Mouse (Mus musculus): ENCODE data around the gene Cep72.
"Not testable (repeated sequence)": the region's sequence is repeated elsewhere in the genome, so short reads cannot be mapped to it uniquely, and the experiment has no call there.

The Cep72 gene

DNA sequence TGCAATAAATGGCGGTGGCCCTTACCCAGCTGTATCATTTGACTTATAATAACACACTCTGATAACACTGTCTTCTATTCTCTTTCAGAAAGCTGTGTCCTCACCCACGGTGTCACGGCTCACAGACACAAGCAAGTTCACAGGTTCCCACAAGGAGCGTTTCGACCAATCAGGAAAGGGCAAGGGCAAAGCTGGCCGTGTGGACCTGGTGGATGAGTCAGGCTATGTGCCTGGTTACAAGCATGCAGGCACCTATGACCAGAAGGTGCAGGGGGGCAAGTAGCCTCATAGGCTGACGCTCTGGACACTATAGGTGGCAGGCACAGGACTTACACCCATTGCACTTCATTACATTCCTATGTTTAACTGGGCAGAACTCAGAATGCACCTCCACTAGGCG lies 31.0 kb downstream of the Cep72 start:
- DNase-seq (ENCODE audit: extremely low spot score, low read depth, low spot score): no peak

DNA sequence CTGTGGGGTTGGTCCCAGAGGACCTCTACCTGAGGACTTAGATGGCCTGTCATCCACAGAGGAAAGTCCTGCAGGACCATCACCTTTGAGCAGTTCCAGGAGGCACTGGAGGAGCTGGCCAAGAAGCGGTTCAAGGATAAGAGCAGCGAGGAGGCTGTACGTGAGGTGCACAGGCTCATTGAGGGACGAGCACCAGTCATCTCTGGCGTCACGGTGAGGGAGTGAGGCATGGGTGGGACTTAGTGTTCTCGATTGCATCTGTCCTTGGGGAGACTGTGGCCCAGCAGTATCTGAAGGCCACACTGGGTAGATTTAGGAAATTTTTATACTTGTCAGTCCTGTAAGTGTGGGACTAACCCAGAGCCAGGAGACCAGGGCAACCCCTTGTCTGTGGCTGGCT lies 31.4 kb downstream of the Cep72 start:
- DNase-seq (ENCODE audit: extremely low spot score, low read depth, low spot score): no peak

DNA sequence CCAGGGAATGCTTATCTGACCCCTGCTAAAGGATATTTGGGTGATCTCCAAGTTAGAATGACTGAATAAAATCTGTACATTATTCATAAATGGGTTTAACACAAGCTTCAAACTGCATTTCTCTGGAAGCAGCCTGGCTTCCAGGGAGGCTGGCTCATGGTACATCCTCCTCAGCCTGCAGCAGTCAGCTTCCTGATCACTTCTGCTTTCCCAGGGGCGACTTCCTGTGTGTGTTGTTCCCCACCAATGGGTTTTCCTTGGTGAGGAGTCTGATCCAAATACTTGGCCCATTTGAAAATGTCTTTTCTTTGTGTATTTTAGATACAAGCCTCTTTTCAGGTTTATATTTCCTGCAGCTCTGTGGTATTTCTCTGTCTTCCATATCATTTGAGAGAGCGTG lies 33.1 kb downstream of the Cep72 start:
- DNase-seq (ENCODE audit: extremely low spot score, low read depth, low spot score): no peak

DNA sequence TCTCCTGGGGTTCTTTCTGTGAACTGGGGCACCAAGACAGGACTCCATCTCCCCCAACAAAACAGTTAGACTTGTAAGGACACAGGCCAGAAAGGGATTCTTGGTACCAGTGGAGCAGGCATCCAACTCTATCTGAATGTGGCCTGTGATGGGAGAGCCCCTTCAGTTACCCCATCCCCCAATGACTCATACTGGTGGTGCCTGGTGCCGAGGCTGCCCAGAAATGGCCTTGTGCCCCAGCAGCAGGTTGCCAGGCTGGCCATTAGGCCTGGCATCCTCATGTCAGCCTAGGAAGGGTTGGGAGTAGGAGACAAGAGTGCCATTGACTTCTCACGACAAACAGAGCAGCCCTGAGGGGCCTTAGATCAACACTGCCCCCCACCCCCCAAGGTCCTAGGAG lies 34.0 kb downstream of the Cep72 start:
- DNase-seq (ENCODE audit: extremely low spot score, low read depth, low spot score): no peak

DNA sequence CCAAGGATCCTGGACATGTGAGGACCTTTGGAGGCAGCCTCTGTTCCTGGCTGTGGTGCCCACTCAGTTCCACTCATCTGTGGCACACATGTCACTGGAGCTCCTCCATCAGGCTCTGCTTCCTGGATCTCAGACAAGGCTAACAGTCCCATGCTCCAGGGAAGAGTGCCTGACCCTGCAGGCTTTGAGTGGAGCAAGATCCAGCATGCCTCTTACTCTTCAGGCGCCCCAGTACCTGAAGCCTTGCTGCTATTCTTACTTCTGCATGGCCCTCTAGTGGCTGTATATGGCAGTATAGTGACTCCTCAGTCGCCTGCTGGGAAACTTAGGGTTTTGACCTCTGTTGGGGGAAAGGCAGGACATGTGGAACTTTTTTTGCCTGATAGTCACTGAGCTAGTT lies 35.9 kb downstream of the Cep72 start:
- DNase-seq (ENCODE audit: extremely low spot score, low read depth, low spot score): no peak

DNA sequence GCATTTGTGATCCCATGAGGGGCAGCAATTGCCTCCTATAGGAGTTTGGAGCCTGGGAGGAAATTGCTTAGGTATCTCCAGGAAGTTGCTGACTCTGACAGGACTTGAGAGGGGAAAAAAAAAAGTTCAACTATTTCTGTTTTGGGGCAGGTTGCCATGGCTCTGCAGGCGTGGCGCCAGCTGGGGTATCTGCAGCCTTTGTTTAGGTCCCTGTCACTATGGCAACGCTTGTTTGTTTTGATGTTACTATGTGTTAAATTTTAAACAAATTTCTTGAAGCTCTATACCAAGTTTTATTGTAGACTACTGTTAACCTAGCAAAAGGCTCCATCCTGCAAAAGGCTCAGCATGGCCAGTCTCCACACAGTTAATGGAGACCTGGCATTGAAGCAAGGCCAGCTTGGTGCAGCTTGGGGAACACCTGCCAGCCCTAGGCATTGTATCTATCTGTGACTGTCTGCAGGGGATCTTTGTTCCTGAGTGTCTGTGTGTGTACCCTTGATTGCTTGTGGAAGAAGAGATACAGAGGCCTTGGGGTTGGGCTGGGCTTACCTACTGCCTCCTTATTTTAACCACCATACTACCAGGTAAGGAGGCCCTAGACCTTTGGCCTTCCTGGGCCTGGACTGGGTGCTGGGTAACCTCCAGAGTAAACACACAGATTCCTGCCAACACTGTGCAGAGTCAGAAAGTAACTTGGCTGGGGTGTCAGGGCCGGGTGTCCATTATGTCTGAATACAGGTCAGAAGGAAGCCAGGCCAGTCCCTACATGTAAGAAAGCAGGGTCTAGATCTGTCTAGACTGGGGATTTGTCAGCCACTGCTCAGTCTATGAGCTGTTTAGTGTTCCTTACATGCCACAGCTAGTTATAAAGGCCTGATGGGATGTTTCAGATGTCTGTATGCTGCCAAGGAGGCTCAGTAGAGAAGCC lies 36.7 kb downstream of the Cep72 start:
- no peak for DNase-seq (ENCODE audit: extremely low spot score, low read depth, low spot score)

DNA sequence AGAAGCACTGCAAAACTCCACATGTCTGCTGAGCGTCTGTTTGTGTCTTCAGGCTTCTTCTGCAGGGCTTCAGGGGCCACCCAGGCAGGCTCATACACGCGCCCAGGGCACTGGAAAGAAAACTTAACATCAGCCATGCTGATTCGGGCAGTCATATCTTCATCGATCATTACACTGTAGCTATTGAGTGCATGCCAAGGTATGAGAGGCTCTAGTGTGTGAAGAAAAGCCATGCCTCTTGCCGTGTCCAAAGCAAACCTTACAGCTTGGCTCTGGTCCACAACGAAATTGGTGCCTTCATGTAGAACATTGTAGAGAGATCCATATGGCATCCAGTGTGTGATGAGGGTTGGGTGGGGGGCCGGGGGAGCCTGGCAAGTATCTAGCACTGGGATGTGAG lies 43.1 kb downstream of the Cep72 start:
- not testable (repeated sequence) for DNase-seq (ENCODE audit: extremely low spot score, low read depth, low spot score)

DNA sequence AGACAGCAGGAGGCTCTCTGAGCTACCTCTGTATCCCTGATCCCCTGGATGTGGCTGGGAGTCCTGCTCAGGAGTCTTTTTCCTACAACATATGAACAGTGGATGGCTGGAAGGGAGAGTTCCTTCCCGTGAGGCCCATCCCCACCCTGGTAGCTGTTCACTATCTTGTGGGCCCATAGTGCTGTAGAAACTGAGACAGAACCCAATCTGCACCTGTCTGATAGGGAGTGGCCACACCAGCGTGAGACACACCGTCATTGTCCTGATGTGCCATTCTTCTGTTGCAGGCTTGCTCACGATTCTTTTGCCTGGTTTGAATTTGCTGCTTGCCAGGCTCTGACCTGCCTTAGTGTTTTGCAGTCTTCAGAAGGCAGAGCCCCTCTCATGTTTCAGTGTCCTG lies 44.7 kb downstream of the Cep72 start:
- DNase-seq (ENCODE audit: extremely low spot score, low read depth, low spot score): no peak

DNA sequence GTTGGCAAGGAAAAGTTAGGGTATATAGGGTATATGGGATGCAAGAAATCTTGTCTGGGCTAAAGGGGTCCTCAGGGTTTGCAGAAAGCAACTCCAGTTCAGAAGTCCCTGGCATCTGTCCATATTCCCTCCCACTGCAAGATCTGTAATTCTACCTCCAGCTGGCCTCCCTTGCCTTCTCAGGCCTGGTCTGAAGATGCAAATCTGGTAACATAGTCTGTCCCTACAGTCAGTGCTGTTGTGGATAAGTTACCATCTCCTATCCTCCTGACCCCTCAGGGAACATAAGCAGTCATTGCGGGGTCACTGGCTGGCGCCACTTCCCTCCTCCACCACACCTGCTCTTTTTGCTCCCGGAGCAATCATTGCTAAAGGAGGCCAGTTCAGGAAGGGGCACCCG lies 46.2 kb downstream of the Cep72 start:
- no peak for DNase-seq (ENCODE audit: extremely low spot score, low read depth, low spot score)

DNA sequence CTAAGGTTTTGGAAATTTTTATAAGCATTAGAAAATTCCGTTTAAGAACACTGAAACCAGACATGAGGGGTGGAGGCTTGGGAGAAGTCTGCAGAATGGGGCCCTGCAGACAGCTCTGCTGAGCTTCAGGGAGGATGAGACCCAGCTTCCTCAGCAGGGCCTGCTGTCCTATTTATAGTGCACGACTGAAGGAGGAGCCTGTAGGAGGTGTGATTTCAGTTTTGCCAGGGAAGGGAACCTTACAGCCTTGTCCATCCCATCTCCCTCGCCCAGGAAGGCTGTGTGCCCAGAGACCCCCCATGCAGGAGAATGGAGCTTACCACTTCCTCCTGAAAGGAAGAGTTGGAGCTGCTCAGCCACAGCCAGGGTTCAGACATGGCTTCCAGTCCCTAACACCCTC lies 51.4 kb downstream of the Cep72 start:
- DNase-seq (ENCODE audit: extremely low spot score, low read depth, low spot score): no peak

DNA sequence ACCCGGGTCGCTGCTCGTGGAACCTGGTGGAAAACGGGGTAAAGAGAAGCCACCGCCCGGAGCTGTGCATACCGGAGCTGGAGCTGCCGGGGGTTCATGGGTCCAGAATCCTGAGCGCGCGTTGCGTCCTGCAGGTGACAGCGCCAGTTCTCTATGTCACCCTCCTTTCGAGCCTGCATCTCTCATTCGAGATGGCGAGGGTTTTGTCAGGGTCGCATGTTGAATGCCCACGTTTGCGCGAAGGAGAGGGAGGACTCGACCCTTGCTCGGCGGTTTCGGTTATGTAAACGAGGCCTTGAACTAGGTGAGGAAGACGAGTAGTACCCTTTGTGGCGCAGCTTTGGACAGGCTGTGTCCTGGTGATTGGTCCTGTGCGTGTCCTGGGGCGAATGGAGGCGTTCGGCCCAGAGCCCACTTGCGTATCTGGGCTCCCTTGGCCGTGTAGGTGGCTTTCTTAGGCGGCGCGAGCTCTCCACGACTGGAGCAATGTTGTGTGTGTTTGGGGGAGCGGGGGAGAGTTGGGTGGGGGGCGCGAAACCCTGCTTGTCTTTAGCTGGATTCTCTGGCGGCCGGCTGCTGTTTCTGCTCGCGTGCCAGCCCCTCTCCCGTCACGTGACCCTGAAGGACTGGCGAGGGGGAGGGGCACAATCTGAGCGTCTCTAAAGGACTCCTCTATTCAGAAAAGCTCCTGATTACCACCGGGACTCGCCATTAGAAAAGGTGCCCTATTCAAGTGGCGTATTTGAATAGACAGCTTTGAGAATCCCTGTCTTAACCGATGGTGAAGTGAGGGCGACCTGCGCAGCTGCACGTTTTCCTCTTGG lies 52.1 kb downstream of the Cep72 start:
- no peak for DNase-seq (ENCODE audit: extremely low spot score, low read depth, low spot score)

DNA sequence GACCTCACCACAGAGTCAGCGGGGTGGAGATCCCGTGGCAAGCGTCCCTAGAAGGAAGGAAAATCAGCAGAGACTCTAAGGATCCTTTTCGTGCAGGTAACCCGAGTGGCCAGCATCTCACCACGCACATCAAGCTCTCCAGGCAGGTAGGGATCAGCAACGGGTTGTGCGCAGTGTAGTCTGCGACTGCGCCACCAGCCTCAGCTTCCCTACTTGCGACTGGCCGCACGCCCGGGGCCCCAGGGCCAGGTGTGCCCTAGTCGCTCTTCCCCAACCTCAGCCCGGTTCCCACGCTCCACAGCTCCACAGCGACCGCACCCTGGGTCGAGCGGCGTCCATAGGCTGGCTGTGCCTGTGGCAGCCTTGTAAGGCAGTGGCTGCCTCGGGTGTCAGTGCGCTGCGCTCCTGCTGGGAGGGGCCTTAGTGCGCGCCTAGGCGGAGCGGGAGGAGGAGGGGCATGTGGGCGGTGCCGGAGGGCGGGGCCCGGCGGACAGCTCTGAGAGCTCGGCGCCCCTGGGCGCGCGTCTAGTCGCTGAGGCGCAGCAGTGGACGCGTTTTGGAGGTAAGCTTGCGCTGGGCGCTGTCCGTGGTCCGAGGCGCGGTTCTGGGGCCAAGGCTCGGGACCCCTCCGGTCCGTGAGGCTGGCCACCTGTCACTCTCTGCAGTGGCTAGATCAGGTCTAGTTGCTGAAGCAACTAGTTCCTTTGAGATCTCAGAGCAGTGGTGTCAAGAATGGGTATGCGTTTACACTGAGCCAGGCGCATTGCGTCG lies 53.0 kb downstream of the Cep72 start, which contains the start of gene Tppp:
TSS of gene Tppp (plus strand) at position 460 of the 771 bp plus-strand sequence.
- peak; percentile 46 for DNase-seq (ENCODE audit: extremely low spot score, low read depth, low spot score)

DNA sequence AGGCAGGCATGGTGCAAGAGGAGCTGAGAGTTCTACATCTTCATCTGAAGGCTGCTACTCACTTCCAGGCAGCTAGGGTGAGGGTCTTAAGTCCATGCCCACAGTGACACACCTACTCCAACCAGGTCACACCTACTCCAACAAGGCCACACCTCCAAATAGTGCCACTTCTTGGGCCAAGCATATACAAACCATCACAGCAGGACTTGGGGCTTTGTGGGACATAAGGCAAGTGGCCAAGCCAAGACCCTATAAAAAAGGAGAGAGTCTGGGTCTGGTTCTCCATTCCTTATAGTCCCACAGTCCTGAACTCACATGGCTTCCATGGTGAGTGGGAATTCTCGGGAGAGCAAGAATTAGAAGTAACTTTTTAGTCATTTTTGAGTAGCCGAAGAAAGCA lies 53.9 kb downstream of the Cep72 start:
- not testable (repeated sequence) for DNase-seq (ENCODE audit: extremely low spot score, low read depth, low spot score)

DNA sequence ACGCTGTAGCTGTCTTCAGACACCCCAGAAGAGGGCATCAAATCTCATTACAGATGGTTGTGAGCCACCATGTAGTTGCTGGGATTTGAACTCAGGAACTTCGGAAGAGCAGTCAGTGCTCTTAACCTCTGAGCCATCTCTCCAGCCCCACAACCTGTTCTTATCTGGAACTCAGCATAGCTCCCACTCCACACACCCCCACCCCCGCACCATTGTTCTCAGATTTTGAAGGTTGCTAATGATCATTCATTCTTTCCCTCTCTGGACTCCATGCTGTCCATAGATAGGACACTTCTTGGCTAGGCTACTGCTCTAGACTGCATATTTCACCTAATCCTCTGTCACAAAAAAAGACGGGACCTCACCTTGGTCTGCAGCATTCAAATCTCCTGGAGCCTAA lies 55.2 kb downstream of the Cep72 start:
- not testable (repeated sequence) for DNase-seq (ENCODE audit: extremely low spot score, low read depth, low spot score)

DNA sequence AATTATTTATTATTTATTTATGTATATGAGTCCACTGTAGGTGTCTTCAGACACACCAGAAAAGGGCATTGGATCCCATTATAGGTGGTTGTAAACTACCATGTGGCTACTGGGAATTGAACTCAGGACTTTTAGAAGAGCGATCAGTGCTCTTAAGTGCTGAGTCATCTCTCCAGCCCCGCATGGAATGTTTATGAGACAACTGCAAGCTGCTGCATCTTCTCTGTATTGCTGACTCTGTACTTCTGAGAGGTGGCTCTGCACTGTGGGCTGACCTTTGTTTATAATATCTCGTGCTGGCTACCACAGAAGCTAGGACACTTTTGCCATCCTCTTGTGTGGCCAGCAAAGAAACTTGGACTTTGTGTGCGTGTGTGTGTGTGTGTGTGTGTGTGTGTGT lies 60.6 kb downstream of the Cep72 start:
- DNase-seq (ENCODE audit: extremely low spot score, low read depth, low spot score): no peak

DNA sequence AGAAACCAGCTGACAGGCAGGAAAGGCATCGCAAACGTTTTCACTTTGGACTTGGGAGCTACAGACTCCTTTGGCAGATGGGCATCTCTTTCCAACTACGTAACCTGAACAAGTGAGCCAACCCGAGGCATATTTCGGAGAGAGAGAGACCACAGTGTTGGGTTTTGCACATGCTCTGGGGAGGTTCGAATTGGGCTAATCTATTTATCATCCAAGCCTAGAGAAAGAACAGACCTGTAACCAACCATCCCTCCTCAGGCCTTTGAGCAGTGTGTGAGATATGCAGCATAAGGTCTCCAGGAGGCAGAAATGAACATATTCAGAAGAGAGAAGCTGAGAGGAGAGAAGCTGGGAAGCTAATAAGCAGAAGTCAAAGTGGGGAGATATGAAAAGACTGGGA lies 61.1 kb downstream of the Cep72 start:
- no peak for DNase-seq (ENCODE audit: extremely low spot score, low read depth, low spot score)

DNA sequence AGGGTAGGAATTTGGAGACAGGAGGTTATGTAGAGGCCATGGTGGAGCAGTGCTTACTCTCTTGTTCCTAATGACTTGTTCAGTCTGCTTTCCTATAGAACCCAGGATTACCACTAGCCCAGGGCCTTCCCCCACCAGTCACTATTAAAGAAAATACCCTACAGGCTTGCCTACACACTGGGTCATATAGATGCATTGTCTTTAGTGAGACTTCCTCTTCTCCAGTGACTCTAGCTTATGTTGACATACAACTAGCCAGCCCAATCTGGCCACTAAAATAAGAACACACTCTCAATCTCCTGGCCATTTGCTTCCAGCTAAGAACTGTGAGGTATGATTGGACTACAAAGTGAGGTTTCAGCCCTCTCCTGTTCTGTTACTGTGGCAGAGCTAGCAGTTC lies 61.6 kb downstream of the Cep72 start:
- no peak for DNase-seq (ENCODE audit: extremely low spot score, low read depth, low spot score)

DNA sequence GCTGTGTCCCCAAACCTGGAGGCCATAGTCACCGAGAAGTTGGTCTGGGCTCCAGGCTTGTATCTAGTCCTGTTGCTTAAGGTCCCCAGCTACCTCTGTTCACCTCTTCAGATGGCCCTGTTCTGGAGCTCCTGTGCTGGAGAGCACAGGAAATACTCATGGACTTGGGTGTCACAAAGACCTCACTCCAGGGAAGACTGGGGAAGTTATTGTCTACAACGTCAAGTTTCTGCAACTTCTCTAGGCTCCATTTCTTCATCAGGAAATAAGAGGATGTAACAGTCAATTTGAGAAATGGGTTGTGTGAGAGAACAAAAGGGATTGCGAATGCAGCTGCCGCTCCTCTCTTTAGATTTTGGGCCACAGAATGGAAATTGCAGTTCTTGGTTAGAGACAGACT lies 65.6 kb downstream of the Cep72 start:
- DNase-seq (ENCODE audit: extremely low spot score, low read depth, low spot score): no peak

DNA sequence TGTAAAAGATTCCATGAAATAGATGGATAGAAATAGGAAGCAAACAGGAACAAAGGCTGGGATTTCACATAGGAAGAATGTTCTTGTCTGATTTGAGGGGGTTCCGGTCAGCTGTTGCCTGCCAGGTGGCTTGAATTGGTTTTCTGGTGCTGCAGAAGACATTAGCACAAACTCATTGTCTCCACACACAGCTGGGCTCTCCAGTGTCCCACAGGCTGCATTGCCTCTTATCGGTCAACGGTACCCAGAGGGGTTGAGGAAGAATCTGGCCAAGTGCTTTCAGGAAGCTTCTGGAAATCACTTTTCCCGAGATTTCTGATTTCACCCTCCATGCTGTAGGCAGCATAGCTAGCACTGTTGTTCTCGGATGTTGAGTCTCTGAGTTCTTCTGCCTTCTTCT lies 70.8 kb downstream of the Cep72 start:
- no peak for DNase-seq (ENCODE audit: extremely low spot score, low read depth, low spot score)

DNA sequence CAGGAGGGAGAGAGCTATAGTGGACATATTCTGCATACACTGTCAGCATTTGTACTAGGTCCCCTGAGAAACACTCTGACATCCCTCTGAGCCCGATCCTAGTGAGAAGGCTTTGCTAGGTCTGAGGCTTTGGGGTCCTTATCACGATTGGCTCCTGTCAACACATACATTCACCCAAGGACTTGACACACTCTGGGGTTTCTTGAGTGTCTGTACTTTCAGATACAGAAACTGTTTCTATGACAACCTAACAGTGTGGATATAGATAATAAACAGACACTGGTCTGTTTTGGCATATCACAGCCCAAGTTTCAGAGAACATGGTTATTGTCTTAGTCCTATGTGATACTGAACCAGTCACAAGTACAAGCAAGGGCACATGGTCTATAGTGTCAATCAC lies 71.3 kb downstream of the Cep72 start:
- no peak for DNase-seq (ENCODE audit: extremely low spot score, low read depth, low spot score)

DNA sequence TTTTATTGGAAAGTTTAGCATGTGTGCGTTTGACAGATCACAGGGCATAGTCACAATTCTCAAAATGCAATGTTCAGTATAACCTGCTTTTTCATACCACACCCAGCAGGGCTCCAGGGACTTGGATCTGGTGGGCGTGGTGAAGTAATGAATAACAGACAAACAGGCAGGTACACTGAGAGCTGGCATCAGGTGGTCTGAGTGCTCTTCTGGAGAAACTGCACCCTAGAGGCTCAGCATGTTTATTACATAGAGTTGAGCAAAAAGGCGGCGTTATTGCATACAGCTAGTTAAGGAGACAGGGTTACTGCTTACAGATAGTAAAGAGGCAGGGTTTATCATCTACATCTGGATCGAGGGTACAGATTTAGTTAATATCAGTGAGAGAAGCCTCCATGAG lies 71.8 kb downstream of the Cep72 start:
- DNase-seq (ENCODE audit: extremely low spot score, low read depth, low spot score): no peak

All from hindlimb bud, embryonic 11.5 days (tissue).